Mouse (Mus musculus) cerebellum, adult (tissue): ENCODE results near the gene Mst1.

Experiments used
- ATAC-seq: cut with Nextera tagmentation; 2 replicates; pipeline ENCODE4 v1.9.2; 2017; ENCODE audit warnings: mild to moderate bottlenecking, moderate library complexity, mixed read lengths; ENCODE audit not compliant: insufficient number of reproducible peaks, low FRiP score, low TSS enrichment

Mst1 gene

GRCm38 (mm10) chr9:108080168-108080567 lies at the start of gene Mst1:
Gene Mst1, plus strand, starts transcription at chr9:108080436.
- no peak for ATAC-seq

DNA sequence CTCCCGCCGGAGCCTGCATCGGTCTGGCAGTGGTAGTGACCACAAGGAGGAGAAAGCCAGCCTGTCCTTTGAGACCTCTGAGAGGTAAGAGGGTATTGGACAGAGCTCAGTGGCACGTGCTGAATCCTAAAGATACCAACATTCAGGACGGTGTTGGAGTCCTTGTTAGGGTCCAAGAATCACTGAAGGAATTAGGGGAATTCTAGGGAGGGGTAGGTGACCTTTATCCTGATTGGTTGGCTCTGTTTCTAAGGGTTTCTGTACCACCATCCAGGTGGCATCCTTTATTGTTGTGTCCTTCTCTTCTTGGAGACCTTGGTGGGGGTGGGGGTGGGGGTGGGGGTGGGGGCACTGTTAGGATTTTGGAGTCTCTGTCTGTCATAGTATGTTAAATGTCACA lies 48.1 kb upstream of the Mst1 start:
- ATAC-seq = no peak

- ATAC-seq = no peak
Observed at GRCm38 (mm10) chr9:108035331-108036156, 44.7 kb upstream of the Mst1 start.

DNA sequence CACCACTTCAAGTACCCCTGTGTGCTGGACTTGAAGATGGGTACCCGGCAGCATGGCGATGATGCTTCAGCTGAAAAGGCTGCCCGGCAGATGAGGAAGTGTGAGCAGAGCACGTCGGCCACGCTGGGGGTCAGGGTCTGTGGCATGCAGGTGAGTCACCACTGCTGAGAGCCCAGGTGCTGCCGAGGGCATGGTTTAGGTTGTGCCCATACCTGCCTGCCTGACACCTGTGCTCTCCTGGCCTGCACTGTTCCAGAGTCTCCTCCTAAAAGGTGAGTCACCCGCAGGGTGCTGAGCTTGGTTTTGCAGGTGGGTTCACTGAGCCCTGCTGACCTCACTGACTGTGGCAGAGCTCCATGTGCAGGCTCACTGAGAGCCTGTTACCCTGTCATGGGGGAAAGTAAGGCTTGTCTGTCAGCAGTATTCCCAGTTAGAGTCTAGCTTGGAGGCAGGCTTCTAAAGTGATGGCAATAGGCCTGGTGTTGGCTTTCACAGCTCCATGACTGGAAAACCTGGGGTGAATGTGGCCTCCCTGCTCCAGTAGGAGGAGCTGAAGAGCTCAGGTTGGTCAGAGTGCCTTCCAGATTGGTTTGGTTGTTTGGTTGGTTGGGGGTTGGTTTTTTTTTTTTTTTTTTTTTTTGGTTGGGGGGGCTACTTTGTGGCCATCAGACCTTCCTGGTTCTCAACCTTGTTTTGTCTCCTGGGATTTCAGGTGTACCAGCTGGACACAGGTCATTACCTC lies 35.3 kb upstream of the Mst1 start:
- ATAC-seq = no peak

GRCm38 (mm10) chr9:108046582-108046981 lies 33.7 kb upstream of the Mst1 start:
- ATAC-seq = no peak

DNA sequence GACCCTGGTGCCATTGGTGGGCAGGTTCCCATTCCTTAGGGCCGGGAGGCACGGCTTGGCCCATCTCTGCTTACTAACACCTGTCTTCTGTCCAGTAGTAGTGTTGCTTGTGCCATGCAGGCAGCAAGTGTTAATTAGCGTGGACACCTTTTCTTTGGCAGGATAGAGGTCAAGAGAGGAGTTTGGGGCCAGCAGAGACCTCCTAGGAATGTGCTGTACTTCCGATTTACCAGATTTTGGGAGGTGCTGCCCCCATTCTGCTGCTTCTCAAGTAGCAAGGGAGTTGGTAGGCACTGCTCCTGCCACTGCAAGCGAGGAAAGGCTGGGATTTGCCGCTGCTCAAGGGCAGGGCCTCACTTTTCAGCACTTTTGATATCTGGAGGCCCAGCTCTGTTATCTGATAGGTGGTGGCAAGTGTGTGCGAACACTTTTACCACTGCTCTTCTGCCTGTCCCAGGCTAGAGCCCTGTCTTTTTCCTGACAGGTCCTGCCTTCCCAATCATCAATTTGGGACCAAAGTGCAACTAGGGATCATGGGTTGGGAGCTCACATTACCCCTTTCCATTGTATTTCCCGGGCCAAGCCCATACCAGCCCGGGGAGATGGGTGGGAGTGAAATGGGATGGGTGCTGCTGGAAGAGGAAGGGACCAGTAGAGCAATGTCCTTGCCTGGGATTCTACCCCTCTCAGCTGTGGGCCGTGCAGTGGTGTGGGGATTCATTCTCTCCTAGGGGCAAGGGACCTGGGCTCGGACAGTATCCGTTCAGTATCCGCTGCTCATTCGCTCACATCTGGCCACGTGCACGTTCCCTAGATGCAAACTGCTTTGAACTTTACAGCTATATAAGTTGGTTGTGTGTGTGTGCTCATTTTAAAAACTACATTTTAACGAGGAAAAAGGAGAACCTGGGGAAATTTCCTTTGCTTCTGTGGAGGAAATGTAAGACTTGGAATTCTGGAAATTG lies 32.4 kb upstream of the Mst1 start:
- ATAC-seq = no peak

GRCm38 (mm10) chr9:108048566-108048955 lies 31.7 kb upstream of the Mst1 start:
- ATAC-seq = no peak

DNA sequence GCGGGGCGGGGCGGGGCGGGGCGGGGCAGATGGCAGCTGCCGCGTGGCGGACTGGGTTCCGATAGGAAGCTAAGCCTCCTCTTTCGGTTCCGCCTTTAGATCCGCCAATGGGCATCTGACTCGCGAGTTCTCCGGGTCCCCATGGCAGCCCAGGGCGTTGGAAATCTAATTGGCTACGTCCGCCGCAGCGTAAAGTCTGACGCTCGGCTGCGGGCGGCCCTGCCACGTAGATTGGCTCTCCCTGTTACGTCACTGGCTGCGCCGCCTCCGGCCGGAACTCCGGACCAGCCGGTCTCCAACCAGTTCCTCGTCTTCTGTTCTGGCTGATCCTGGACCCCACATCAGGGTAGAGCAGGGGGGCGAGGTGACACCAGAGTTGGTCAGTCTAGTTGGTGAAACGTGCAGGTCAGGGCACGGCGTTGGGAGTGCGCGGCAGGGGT lies 31.2 kb upstream of the Mst1 start, which contains the start of gene Gmppb:
Gene Gmppb, plus strand, starts transcription at position 227 of the 440 bp plus-strand sequence.
- ATAC-seq = peak; percentile 87

DNA sequence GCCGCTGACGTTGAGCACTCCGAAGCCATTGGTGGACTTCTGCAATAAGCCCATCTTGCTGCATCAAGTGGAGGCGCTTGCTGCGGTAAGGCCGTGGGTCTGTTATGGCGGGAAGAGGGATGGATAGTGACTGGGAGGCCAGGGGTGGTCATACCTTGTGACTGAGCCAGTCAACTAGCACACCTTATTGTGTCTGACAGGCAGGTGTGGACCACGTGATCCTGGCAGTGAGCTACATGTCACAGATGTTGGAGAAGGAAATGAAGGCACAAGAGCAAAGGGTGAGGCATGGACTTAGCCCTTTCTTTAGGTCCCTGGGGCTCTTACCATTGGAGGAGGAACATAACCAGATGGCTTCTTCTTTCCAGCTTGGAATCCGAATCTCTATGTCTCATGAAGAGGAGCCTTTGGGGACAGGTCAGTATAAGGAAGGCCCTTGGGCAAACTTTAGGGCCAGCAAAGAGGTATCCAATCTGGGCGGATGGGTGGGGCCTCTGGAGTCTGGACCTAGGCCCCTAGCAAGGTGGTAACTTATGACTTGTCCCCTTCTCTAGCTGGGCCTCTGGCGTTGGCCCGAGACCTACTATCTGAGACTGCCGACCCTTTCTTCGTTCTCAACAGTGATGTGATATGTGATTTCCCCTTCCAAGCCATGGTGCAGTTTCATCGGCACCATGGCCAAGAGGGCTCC lies 30.5 kb upstream of the Mst1 start:
- ATAC-seq = no peak

DNA sequence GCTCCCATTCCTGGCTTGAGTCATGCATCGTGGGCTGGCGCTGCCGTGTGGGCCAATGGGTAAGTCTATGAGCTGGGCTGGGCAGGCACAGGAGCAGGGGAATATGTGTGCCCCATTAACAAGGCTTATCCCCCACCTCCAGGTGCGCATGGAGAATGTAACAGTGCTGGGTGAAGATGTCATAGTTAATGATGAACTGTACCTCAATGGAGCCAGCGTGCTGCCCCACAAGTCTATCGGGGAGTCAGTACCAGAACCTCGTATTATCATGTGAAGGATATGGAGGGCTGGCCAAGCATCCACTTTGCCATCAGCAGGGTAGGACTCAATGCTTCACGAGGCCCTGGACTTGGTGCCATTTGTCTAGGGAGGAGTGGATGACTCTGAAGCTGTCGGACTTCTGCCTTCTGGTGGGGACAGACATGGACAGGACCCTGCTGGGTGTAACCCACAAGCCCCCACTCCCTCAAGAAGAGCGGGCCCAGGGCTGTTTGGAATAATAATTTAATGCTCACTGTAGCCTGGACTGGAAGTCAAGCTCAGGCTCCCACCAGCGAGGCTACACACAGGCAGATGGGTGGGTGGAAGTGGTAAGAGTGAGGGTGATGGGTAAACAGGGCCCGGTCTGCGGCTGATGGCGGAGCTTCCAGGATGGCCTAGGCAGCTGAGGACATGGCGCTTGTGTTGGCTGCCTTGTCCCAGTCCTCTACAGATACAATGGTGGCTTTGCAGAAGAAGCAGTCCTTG lies 28.9 kb upstream of the Mst1 start:
- ATAC-seq = no peak

- ATAC-seq = no peak
Observed at GRCm38 (mm10) chr9:108051931-108052220, 28.4 kb upstream of the Mst1 start.

GRCm38 (mm10) chr9:108052411-108052810 lies 27.8 kb upstream of the Mst1 start:
- no peak for ATAC-seq

DNA sequence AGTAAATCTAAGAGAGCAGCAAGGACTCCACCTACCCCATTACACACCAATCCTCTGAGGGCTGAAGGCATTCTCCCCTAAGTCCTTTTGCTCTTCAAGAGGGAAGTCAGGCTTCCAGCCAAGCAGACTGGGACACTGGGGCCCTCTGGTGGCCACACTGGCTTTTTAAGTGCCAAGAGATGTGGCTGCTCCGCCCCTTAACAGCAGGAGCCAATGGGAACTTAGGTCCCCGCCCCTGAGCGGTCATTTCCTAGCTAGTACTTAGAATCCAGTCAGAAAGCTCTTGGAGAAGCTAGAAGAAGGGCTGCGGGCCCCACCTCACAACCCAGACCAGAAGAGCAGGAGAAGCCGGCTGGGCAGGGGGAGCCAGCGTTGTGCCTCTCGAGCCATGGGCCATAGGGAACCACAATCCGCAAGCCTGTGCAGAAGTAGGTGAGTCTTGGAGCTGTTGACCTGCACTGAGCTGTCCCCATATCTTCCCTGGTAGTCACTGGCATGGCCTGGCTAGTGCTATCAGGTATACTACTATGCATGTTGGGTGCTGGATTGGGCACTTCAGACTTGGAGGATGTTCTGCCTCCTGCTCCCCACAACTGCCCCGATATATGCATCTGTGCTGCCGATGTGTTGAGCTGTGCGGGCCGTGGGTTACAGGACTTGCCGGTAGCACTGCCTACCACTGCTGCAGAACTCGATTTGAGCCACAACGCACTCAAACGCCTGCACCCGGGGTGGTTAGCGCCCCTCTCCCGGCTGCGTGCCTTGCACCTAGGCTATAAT lies 27.2 kb upstream of the Mst1 start, which contains the start of gene Amigo3:
Gene Amigo3, plus strand, starts transcription at position 275 of the 780 bp plus-strand sequence.
- ATAC-seq = peak; percentile 23; the same call in 1 of the 2 replicates

GRCm38 (mm10) chr9:108053665-108054225 lies 26.5 kb upstream of the Mst1 start:
- ATAC-seq = no peak

GRCm38 (mm10) chr9:108054331-108055040 lies 25.8 kb upstream of the Mst1 start:
- no peak for ATAC-seq

DNA sequence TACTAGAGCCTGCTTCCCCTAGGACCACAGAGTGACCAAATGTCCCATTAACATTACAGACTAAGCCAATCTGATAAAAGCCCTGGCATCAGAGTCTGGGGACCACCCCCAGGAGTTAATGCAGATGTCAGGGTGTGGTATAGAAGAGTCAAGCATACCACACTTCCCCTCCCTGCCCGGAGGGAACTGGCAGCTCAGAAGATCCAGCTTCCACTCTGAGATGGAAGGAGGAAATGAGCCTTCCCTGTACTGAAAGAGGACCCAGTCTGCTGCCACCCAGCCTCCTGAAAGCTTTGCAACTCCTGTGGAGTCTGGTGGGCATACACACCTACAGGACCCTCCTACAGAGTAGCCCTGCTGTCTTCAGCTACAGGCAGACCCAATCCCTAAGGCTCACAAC lies 25.2 kb upstream of the Mst1 start:
- ATAC-seq = no peak

GRCm38 (mm10) chr9:108055661-108056237 lies 24.5 kb upstream of the Mst1 start:
- no peak for ATAC-seq
